8 mouse cellular contexts compared by ENCODE assay signal in genomic region chr3:52400284-52401161, GRCm38 (mm10).
DNase-seq lines count a peak whose midpoint lies in the region; ATAC-seq and TF ChIP-seq lines count a peak whose summit lies in the region.

No protein-coding gene starts in this region.

- H3K27ac ChIP-seq in layer of hippocampus, adult 2 months: peak overlapping the region; percentile 70
- 0 out of 2 replicates have a peak overlapping the region, but pooled peaks have one; percentile 52 for H3K27ac ChIP-seq in embryonic facial prominence, embryonic 13.5 days
- H3K27ac ChIP-seq in midbrain, postnatal 0 days (ENCODE audit: low read depth, low read length): no peak overlapping the region

- H3K27me3 ChIP-seq in embryonic facial prominence, embryonic 13.5 days: peaks cover 15% of the 10 kb centered on the region; the same call in 1 of the 2 replicates
- no peaks in the 10 kb centered on the region for H3K27me3 ChIP-seq in midbrain, postnatal 0 days (ENCODE audit: insufficient read depth, low read length)

- ATAC-seq in embryonic facial prominence, embryonic 13.5 days (ENCODE audit: insufficient number of reproducible peaks, insufficient read depth, low FRiP score, low TSS enrichment, low read depth): no peak
- no peak for ATAC-seq in midbrain, postnatal 0 days (ENCODE audit: low FRiP score)
- no peak for ATAC-seq in inflammation-experienced regulatory T-cells, adult 6 months

- DNase-seq in layer of hippocampus, adult 2 months (ENCODE audit: low spot score in 2 of 2): no peak
- no peak for DNase-seq in layer of hippocampus, adult 8-10 months (ENCODE audit: low spot score in 2 of 2)
- DNase-seq in kidney, adult 9 months: peak; percentile 45
- DNase-seq in midbrain, postnatal 0 days (ENCODE audit: low spot score): no peak
- DNase-seq in layer of hippocampus, adult 9-10 months (ENCODE audit: low spot score): no peak
- DNase-seq in layer of hippocampus, adult 11-12 months (ENCODE audit: low spot score): no peak

- 17% methylated on average over 19 of the region's 19 CpGs for WGBS in embryonic facial prominence, embryonic 13.5 days
- WGBS in midbrain, postnatal 0 days: 16% methylated on average over 19 of the region's 19 CpGs

- H3K9me3 ChIP-seq in embryonic facial prominence, embryonic 13.5 days: no peaks in the 10 kb centered on the region
- H3K9me3 ChIP-seq in midbrain, postnatal 0 days (ENCODE audit: low read length): no peaks in the 10 kb centered on the region

- no peak for TF ChIP-seq CTCF in layer of hippocampus, adult 2 months (conservative IDR thresholded peaks at IDR 0.05)
- no peak for TF ChIP-seq CTCF in midbrain, postnatal 0 days (IDR thresholded peaks at IDR 0.05)

- peaks cover 33% of the 10 kb centered on the region for H3K4me1 ChIP-seq in embryonic facial prominence, embryonic 13.5 days
- H3K4me1 ChIP-seq in midbrain, postnatal 0 days (ENCODE audit: insufficient read depth, low read length): peaks cover 10% of the 10 kb centered on the region; the same call in 1 of the 2 replicates

- H3K36me3 ChIP-seq in embryonic facial prominence, embryonic 13.5 days: no peaks in the 10 kb centered on the region
- H3K36me3 ChIP-seq in midbrain, postnatal 0 days (ENCODE audit: insufficient read depth, low read length): no peaks in the 10 kb centered on the region

- peak overlapping the region; percentile 41 for H3K4me3 ChIP-seq in layer of hippocampus, adult 2 months
- peak overlapping the region; percentile 35 for H3K4me3 ChIP-seq in embryonic facial prominence, embryonic 13.5 days
- peak overlapping the region; percentile 25 for H3K4me3 ChIP-seq in midbrain, postnatal 0 days (ENCODE audit: low read depth, low read length)

- peak overlapping the region; percentile 72 for H3K4me2 ChIP-seq in embryonic facial prominence, embryonic 13.5 days
- peak overlapping the region; percentile 58 for H3K4me2 ChIP-seq in midbrain, postnatal 0 days (ENCODE audit: low read depth, low read length, poor library complexity, severe bottlenecking)

- peak overlapping the region; percentile 59; the same call in 1 of the 2 replicates for H3K9ac ChIP-seq in embryonic facial prominence, embryonic 13.5 days
- H3K9ac ChIP-seq in midbrain, postnatal 0 days (replicated peaks; ENCODE audit: low read length, poor library complexity, severe bottlenecking): no peak overlapping the region
